Mouse (Mus musculus): ENCODE results near the gene Rgs7. TPM values are rescaled to one million over a fixed set of nuclear protein-coding genes. Genes with fewer than 3 reads are reported as not detected.

Rgs7 gene
- polyA plus RNA-seq, 1 experiment from 2014 or later: 1.8 TPM

DNA sequence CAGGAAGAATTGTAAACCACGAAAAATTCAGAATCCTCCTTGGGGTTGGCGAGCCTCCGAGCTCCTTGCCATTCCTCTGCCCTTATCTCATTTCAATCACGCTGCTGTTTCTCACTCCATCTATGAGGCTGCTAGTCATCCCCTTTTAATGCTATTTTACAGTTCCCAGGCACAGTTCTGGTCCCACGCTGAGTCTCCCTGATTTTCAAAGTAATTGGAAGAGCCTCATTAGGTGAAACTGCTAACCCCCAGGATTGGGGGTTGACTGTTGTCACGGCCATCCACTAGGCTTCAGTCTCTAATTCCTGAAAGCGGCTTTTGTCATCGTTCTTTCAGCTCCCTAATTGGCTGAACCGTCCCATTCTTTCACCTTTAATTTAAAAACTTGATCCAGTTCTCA lies 76.6 kb downstream of the Rgs7 start:
- Histone ChIP-seq H3K27me3 (ENCODE audit: low read depth, poor library complexity, severe bottlenecking) (no peaks in the 10 kb centered on the region), H3K27ac (replicated peaks) (no peak overlapping the region), H3K4me1 (no peaks in the 10 kb centered on the region), H3K36me3 (no peaks in the 10 kb centered on the region), H3K4me3 (no peak overlapping the region), H3K9me3 (replicated peaks) (no peaks in the 10 kb centered on the region)
- WGBS: 66% methylated on average over 9 of the region's 9 CpGs
- DNase-seq (ENCODE audit: low spot score): no peak

DNA sequence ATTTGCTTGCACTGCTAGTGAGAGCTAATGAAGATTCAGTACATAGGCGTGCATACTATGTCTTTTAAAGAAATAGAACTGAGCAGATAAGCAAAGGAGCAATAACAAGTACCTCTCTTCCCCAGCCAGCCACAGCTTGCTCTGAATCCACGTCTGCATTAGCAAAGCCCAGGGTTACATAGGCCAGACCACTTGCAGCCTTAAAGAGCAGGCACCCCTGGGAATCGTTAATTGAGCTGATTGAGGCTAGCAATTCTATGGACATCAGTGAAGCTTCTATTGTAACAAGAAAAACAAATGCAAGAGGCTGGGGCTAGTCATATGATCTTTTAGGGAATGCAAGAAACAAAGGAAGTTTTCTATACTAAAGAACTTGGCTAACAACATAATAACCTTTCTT lies 81.9 kb downstream of the Rgs7 start:
- Histone ChIP-seq H3K36me3 (no peaks in the 10 kb centered on the region), H3K27ac (replicated peaks) (no peak overlapping the region), H3K9me3 (replicated peaks) (no peaks in the 10 kb centered on the region), H3K4me1 (0 out of 2 replicates have a peak, but pooled peaks cover 6% of the 10 kb centered on the region), H3K27me3 (ENCODE audit: low read depth, poor library complexity, severe bottlenecking) (no peaks in the 10 kb centered on the region), H3K4me3 (no peak overlapping the region)
- DNase-seq (ENCODE audit: low spot score): no peak
- WGBS: 32% methylated on average over 3 of the region's 3 CpGs

DNA sequence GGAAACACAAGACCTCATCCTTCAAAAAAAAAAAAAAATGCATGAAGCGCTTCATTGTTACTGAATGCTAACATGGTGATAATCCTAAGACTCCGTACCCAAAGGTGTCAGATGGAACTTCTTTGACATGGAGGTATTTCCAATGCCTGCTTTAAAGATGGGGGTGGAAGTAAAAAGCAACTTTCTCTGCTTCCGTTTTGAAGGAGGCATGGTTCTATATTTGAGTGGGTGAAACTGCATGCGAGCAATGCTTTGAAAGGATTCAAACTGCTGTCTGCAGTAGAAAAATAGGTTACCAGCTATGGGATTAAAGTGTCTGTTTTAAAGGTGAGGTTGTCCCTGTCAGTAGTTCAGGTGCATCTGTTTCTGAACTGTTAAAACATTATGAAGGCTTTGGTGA lies 100.4 kb downstream of the Rgs7 start:
- H3K27me3 ChIP-seq (ENCODE audit: low read depth, poor library complexity, severe bottlenecking): no peaks in the 10 kb centered on the region
- WGBS: 89% methylated on average over 4 of the region's 4 CpGs
- no peaks in the 10 kb centered on the region for H3K9me3 ChIP-seq (replicated peaks)
- DNase-seq (ENCODE audit: low spot score): no peak
- no peaks in the 10 kb centered on the region for H3K4me1 ChIP-seq
- no peaks in the 10 kb centered on the region for H3K36me3 ChIP-seq
- no peak overlapping the region for H3K4me3 ChIP-seq
- H3K27ac ChIP-seq (replicated peaks): no peak overlapping the region

DNA sequence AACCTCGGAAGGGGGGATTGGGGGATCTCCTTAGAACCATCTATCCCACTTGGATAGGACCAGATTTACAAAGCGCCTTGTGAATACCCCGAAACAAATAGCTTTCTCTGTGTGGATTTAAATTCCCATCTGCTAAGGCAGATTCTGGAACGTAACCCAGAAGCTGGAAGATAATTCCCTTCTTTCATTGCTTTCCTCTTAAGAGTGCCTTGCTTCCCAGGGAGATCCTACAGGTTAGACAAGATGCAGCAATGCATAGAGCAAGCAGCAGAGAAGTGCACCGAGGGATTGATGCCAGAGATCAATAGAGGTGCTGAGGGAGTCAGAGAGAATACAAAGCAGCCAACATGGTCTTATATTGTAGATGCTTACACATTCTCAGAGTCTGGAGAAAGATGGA lies 103.0 kb downstream of the Rgs7 start:
- Histone ChIP-seq H3K9me3 (replicated peaks) (no peaks in the 10 kb centered on the region), H3K4me3 (no peak overlapping the region), H3K27me3 (ENCODE audit: low read depth, poor library complexity, severe bottlenecking) (no peaks in the 10 kb centered on the region), H3K27ac (replicated peaks) (no peak overlapping the region), H3K4me1 (peaks cover 11% of the 10 kb centered on the region), H3K36me3 (no peaks in the 10 kb centered on the region)
- WGBS: 81% methylated on average over 5 of the region's 5 CpGs
- no peak for DNase-seq (ENCODE audit: low spot score)

DNA sequence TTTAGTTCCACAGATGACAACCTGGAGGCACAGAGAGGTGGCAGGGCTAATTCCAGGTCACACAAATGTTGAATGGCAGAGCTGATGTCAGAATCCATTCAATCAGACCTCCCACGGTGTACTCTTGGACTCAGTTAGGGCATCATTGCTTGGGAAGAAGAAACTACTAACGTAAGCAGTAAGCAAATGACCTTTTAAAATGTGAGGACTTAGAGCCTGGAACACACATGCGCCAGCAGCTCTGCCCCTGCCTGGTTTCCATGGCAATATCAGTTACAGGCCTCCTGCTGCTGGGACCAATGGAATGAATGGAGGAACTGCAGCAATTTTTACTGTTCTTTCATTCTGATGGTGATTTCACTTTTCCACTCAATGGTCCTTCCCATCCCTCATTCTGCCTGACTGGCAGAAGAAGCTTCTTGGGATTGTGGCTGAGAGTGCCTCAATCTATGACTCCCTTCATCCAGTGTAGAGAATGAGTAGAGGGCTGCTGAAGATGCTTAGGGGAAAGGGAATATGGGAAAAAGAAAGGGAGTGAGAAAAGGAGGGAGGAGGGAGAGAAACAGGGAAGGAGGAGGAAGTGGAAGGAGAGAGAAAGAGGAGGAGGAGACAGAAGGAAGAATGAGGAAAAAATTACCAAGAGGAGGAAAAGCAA lies 106.6 kb downstream of the Rgs7 start:
- Histone ChIP-seq H3K36me3 (no peaks in the 10 kb centered on the region), H3K4me1 (peaks cover 11% of the 10 kb centered on the region), H3K4me3 (no peak overlapping the region), H3K27me3 (ENCODE audit: low read depth, poor library complexity, severe bottlenecking) (no peaks in the 10 kb centered on the region), H3K27ac (replicated peaks) (no peak overlapping the region), H3K9me3 (replicated peaks) (no peaks in the 10 kb centered on the region)
- DNase-seq (ENCODE audit: low spot score): peak; percentile 16
- WGBS: 33% methylated on average over 3 of the region's 3 CpGs

DNA sequence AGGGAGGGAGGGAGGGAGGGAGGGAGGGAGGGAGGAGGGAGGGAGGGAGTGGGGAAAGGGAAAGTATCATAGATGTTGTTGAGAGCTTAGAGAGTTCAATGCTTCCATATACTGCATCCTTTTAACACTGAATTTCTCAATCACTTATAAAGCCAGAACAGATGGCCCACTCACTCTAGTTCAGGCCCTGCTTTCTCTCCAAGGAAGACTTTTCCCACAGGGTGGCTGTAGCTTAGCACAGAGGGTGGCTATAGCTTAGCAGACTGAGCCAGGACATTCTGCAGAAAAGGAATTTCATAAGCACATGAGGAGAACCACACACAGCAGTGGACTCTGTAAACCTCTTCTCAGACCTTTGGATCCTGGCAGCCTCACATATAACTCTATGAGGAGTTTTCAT lies 119.7 kb downstream of the Rgs7 start:
- Histone ChIP-seq H3K4me1 (no peaks in the 10 kb centered on the region), H3K4me3 (no peak overlapping the region), H3K9me3 (replicated peaks) (no peaks in the 10 kb centered on the region), H3K27me3 (ENCODE audit: low read depth, poor library complexity, severe bottlenecking) (no peaks in the 10 kb centered on the region), H3K36me3 (no peaks in the 10 kb centered on the region), H3K27ac (replicated peaks) (no peak overlapping the region)
- no peak for DNase-seq (ENCODE audit: low spot score)

DNA sequence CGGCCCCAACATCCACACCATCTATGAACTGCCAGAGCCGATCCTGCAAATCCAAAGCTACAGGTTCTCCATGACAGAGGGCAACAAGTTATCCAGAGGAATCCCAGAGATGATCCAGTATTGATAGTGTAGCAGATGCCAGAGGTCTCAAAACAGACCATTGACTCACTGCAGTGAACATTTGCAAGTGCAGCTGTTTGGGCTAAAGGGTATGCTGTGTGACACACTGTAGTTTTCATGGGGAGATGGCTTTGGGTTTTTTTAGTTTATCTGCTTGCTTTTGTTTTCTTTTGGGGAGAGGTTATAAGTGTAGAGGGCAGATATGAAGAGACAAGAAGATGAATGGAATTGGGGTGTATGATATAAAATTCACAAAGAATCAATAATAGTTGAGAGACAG lies 124.2 kb downstream of the Rgs7 start:
- no peaks in the 10 kb centered on the region for H3K27me3 ChIP-seq (ENCODE audit: low read depth, poor library complexity, severe bottlenecking)
- no peak for DNase-seq (ENCODE audit: low spot score)
- no peaks in the 10 kb centered on the region for H3K36me3 ChIP-seq
- no peak overlapping the region for H3K27ac ChIP-seq (replicated peaks)
- H3K4me1 ChIP-seq: no peaks in the 10 kb centered on the region
- WGBS: 91% methylated on average over 2 of the region's 2 CpGs
- H3K4me3 ChIP-seq: no peak overlapping the region
- no peaks in the 10 kb centered on the region for H3K9me3 ChIP-seq (replicated peaks)

DNA sequence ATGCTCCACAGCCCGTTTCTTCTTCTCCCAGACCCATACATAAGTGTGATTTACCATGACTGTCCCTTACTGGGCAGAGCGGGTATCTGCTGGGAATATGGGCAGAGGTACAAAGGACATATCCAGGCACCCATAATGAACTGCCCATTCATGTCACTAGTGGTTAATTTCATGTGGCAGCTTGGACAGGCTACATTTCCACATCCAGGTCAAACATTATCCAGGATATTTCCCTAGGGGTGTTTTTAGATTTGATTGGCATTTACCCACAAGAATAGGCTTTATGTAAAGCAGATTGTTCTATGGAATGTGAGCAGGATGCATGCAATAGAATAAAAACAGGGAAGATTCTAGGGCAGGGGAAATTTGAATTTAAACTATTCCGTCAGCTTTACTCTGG lies 128.7 kb downstream of the Rgs7 start:
- DNase-seq (ENCODE audit: low spot score): no peak
- Histone ChIP-seq H3K27ac (replicated peaks) (no peak overlapping the region), H3K9me3 (replicated peaks) (no peaks in the 10 kb centered on the region), H3K27me3 (ENCODE audit: low read depth, poor library complexity, severe bottlenecking) (no peaks in the 10 kb centered on the region), H3K4me1 (no peaks in the 10 kb centered on the region), H3K4me3 (no peak overlapping the region), H3K36me3 (no peaks in the 10 kb centered on the region)
- 82% methylated on average over 3 of the region's 3 CpGs for WGBS

DNA sequence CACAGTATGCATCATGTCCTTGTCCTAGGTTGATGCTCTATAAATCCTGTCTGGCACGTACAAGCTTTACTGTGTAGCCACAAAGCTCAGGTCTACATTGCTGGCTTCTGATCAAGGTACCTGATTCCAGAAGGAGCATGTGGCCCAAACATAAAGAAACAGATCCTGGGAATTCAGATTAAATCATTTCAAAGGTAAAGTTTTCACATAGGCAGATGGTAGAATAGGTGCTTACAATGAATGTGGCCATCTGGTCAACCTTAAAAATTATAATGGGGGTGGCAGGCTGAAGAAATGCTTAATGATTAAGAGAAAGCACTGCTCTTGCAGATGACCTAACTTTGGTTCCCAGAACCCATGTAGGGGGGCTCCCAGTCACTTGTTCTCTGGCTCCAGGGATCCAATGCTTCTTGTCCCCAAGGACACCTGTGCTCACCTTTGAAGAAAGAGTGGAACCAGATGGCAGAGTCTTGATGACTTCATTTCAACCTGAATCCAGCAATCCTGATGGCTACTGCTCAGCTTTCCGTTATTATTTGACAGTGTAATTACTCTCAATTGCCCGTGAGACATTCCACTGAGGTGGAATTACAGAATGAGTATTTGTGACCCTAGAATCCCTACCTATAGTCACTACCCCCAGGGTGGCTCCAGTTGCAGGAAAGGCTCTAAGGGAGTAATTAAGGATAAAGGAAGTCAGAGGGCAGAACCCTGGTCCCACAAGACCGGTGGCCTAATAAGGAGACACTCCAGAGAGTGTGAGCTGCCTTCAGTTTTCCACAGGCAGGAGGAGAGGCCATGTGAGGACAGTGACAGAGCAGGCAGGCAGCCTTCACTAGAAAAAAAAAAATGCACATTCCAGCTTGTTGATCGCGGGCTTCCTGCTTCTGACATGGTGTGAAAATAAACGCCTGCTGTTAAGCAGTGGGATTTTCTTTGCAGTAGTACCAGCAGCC lies 132.6 kb downstream of the Rgs7 start:
- Histone ChIP-seq H3K9me3 (replicated peaks) (no peaks in the 10 kb centered on the region), H3K4me1 (no peaks in the 10 kb centered on the region), H3K27ac (replicated peaks) (no peak overlapping the region), H3K4me3 (no peak overlapping the region), H3K36me3 (no peaks in the 10 kb centered on the region), H3K27me3 (ENCODE audit: low read depth, poor library complexity, severe bottlenecking) (no peaks in the 10 kb centered on the region)
- 68% methylated on average over 7 of the region's 7 CpGs for WGBS
- DNase-seq (ENCODE audit: low spot score): no peak

DNA sequence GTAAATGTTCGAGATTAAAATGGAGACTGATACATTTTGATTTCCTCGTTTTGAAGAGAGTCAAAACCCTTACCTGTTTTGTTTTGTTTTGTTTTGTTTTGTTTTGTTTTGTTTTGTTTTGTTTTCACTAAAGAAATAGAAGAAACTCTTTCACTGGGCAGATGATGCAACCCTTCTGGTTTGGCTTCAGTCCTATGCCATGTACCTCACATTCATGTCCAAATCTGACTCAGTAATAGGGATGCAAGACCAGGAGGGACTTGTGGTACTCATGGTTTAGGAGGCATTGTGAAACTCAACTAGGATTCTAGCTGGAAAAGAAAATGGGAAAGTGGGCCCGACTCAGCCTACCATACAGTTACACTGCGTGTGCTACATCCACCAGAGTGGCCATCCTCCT lies 139.4 kb downstream of the Rgs7 start:
- no peak for DNase-seq (ENCODE audit: low spot score)
- Histone ChIP-seq H3K27ac (replicated peaks) (no peak overlapping the region), H3K4me1 (no peaks in the 10 kb centered on the region), H3K9me3 (replicated peaks) (no peaks in the 10 kb centered on the region), H3K27me3 (ENCODE audit: low read depth, poor library complexity, severe bottlenecking) (no peaks in the 10 kb centered on the region), H3K36me3 (no peaks in the 10 kb centered on the region), H3K4me3 (no peak overlapping the region)
- WGBS: 86% methylated on average over 4 of the region's 4 CpGs

DNA sequence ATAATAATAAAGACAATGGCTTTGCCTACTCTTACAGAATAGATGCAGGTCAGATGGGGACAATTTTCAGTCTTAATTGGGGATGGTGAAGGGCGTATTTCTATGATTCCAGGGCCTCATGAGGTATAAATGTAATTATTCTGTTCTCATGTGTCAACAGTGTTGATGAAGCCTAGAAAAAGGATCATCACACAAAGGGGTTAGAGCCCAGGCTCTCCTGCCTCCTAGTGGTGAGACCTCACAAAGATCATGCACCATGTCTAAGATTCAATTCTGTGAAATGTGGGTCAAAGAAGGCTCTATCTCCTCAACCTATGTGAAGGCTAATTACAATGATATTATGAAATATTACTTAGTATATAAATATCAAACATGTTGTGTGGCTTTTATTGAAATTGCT lies 146.1 kb downstream of the Rgs7 start:
- Histone ChIP-seq H3K4me3 (no peak overlapping the region), H3K4me1 (no peaks in the 10 kb centered on the region), H3K27ac (replicated peaks) (no peak overlapping the region), H3K27me3 (ENCODE audit: low read depth, poor library complexity, severe bottlenecking) (no peaks in the 10 kb centered on the region), H3K9me3 (replicated peaks) (no peaks in the 10 kb centered on the region), H3K36me3 (no peaks in the 10 kb centered on the region)
- WGBS: 97% methylated on average over 1 of the region's 1 CpGs
- DNase-seq (ENCODE audit: low spot score): no peak

DNA sequence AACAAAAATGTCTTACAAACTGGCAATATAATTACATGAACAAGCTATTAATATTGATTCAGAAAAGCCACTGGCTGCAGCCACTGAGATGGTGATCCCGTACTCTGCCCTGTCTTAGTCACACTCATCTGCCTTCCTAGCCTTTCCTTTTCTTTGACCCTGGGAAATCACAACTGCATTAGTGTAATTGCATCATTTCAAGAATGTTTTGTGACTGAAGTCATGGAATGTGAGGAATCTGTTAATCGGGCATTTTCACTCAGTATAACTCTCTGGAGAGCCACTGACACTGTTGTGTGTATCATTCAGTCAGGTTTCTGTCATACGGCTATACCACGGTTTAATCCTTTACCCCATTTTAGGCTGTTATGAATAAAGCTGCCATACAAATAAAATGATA lies 156.1 kb downstream of the Rgs7 start:
- WGBS: 79% methylated on average over 4 of the region's 4 CpGs
- no peak for DNase-seq (ENCODE audit: low spot score)
- Histone ChIP-seq H3K36me3 (no peaks in the 10 kb centered on the region), H3K27ac (replicated peaks) (no peak overlapping the region), H3K4me3 (no peak overlapping the region), H3K9me3 (replicated peaks) (no peaks in the 10 kb centered on the region), H3K4me1 (no peaks in the 10 kb centered on the region), H3K27me3 (ENCODE audit: low read depth, poor library complexity, severe bottlenecking) (no peaks in the 10 kb centered on the region)

DNA sequence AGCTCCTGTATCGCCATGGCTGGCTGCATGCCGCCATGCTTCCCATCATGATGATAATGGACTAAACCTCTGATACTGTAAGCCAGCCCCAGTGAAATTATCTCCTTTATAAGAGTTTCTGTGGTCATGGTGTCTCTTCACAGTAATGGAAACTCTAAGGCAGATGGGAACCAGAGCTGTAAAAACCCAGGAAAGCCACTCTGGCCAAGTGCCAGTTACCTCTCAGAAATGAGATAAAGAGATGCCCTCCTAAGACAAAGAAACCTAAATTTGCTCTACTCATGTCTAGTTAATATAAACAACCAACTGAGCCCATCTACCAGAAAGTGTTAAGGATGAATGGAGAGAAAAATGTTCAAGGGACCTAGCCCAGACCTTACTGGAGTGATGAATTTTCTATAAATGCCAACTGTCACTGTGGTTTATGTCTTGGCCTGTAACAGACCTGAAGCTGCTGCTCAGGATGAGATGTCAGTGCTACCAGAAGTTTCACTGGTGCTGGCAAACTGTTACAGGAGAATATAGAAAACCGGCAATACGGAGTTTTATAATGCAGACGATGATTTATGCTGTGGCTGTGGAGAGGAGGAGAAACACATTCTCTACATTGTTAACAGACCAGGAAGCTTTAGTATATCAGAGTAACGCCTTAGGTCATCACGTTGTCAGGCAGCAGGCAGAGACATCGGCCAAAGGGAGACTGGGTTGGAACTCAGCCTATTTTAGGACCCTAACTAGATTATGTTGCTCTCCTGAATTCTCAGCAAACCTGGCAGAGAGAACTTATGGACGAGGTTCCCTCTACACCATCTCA lies 159.1 kb downstream of the Rgs7 start:
- no peak for DNase-seq (ENCODE audit: low spot score)
- WGBS: 92% methylated on average over 9 of the region's 9 CpGs
- no peaks in the 10 kb centered on the region for H3K4me1 ChIP-seq
- no peaks in the 10 kb centered on the region for H3K27me3 ChIP-seq (ENCODE audit: low read depth, poor library complexity, severe bottlenecking)
- no peak overlapping the region for H3K4me3 ChIP-seq
- no peaks in the 10 kb centered on the region for H3K36me3 ChIP-seq
- no peaks in the 10 kb centered on the region for H3K9me3 ChIP-seq (replicated peaks)
- no peak overlapping the region for H3K27ac ChIP-seq (replicated peaks)

Data from midbrain, embryonic 10.5 days (tissue).